Mouse (Mus musculus): ENCODE measurements around the gene Dkkl1.
"Not testable (repeated sequence)": the region's sequence is repeated elsewhere in the genome, so short reads cannot be mapped to it uniquely, and the experiment has no call there.

The Dkkl1 gene

DNA sequence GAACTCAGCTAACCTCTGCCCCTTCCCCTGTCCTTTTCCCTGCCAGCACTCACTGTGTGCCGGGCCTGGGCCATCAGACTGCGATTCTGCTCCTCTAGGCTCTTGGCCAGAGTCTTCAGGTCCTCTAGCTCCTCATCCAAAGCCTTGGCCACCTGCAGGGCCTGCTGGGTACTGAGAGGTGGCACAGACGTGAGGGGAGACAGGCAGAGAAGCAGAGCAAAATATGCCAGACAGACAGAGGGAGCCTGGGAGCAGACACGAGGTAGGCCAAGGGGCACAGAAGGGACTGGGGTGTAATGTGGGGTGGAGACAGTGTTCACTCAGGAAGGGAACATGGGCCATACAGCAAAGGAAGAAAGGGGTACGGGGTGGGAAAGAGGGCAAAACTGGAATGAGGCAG, 18.5 kb downstream of the Dkkl1 start:
- no peak for DNase-seq (ENCODE audit: low spot score in 2 of 2)

DNA sequence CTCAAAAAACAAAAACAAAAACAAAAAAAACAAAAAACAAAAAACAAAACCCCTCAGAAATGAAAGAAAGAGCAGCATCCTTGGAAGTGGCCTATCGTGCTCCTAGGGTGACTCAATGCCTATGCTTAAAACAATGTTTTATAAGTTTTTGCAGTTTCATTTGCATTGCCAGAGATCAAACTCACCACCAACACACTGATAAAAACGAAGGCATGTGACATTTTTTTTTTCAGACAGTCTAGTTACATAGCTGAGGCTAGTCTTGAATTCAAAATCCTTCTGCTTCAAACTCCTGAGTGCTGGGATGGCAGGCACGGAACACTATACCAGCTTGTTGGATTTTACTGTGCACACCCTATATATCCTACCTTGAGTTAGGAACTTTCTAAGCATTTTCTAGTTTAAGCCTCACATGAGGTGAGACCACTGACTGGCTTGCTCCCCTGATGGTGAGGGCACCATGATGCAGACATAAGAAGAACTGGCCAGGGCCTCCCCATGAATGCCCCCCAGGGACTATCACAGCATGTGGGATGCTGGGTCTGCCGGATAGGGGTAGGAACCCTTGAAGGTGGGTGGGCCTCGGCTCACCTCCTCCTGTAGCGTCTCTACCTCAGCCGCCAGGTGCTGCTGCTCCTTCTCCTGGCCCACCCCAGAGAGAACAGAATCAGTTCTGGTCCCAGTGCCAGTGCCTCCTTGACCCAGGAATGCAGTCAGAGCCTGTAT, 19.2 kb downstream of the Dkkl1 start:
- no peak for DNase-seq (ENCODE audit: low spot score in 2 of 2)

DNA sequence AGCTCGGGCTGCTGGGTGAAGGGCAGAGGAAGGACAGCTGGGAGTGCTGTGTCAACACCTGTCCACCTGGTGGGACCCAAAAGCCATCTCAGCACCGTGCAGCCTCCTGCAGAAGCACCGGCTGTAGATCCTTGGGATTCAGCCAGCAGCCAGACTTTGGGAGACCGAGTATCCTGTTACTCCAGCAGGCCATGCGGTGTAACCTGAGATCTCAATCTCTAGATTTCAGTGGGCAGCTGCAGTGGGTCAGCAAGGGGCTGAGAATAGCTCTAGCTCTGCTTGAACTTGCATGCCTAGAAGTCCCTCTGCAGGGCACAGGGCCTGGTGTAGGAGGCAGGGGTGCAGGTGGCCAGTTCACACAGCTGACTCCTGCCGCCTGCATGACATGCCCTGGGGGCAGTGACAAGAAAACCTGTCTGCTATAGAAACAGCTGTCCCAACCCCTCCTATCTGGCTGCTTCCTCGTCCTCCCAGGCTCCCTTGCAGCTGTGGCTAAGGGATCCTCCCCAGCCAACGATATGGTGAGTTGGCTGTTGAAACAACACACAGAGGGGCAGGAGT, 20.1 kb downstream of the Dkkl1 start:
- DNase-seq (ENCODE audit: low spot score in 2 of 2): no peak

DNA sequence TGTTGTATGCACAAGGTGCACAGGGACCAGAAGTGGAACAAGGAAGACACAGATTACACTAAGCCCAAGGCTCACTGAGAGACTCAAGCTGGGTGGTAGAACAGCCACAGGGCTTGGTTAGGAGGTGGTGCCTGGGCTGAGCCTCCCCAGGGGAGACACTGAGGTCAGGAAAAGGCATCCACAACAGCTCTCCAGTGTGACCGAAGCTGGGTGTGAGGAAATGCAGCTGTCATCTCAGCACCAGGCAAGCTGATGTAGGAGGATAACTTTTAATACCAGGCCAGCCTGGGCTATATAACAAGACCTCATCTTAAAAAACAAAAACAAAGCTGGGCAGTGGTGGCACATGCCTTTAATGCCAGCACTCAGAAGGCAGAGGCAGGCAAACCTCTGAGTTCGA, 20.8 kb downstream of the Dkkl1 start:
- no peak for DNase-seq (ENCODE audit: low spot score in 2 of 2)

DNA sequence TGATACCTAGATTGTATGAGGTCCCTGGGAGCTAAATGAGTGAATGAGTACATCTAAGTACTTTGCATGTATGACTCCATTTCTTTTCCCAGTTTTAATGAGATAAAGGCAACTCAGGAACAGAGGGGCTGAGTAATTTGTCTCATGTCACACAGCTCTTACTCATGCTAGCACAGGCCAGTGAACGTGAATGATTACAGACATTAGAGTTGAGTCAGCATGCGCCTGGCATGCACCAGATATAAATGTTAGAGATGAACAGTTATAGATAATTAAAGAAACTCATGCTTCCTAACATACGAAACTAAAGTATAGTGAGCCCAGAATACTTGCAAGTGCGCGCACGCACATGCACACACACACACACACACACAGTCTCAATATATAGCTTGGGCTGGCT, 21.8 kb downstream of the Dkkl1 start:
- DNase-seq (ENCODE audit: low spot score in 2 of 2): no peak

DNA sequence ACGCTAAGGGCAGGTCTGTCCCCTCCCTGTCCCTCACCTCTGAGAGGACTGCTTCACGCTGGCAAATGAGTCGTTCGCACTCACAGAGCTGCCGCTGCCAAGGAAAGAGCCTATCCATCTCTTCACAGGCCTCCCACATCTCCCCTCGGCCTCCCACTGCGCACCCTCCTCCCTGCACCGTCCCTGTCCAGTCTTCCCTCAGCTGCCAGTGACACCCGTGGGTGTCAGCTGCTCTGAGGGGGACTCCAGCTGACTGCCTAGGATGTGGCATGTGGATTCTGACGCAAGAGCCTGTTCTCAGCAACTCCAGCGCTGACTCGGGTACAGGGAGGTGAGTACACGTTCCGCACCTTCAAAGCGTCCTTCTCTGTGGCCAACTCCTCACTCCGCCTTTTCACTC, 22.3 kb downstream of the Dkkl1 start:
- DNase-seq (ENCODE audit: low spot score in 2 of 2): no peak

DNA sequence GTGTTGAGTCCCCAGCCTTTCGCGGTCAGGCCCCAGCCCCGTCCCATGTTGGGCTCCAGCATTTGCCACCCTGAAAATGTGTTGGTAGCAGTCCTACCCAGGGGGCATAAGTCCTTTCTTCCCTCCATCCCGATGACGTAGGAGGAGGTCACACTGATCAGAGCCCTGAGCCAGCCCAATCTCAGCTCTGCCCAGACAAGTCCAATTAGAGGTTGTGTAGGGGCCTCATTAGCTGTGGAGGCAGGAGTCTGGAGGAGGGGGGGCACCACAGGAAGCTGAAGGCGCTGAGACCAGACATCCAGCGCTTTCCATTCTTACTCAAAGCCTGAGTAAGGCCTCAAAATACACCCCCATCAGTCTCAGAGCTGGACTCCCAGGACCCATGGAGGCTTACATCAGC, 26.0 kb downstream of the Dkkl1 start:
- DNase-seq (ENCODE audit: low spot score in 2 of 2): no peak

DNA sequence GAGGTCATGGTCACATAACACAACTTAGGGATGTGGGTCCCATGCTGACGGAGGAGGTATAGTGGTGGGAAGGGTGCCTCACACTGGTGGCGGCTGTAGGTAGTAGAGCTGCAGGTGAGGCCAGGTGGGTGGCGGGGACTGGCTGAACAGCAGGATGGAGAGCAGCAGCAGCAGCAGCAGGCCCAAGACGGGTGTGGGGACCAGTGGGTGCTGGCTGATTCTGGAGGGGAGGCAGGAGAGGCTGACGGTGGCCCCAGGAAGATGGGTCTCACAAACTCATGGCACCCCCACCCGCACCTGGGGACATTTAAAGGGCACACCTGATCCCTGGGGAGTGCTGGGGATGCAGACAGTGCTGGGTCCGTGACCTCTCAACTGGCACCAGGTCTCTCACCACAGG, 28.3 kb downstream of the Dkkl1 start:
- DNase-seq (ENCODE audit: low spot score in 2 of 2): no peak

DNA sequence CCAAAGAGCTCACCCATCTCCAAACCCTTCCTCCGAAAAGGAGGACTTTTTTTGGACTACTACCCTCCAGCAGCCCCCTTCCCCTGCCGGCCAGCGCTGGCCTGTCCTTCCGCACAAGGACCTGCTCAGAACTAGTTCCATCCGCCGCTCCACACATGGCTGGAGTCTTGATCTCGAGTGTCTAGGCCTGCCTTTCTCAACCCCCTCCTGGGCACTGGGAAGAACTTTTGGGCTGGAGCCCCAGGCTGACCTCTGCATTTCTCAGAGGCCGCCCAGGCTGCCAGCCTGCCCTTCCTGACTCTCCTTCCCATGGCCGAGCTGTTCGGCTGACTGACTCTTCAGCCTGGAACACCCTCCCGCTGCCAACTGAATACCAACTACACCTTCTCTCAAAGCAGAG, 29.3 kb downstream of the Dkkl1 start:
- no peak for DNase-seq (ENCODE audit: low spot score in 2 of 2)

DNA sequence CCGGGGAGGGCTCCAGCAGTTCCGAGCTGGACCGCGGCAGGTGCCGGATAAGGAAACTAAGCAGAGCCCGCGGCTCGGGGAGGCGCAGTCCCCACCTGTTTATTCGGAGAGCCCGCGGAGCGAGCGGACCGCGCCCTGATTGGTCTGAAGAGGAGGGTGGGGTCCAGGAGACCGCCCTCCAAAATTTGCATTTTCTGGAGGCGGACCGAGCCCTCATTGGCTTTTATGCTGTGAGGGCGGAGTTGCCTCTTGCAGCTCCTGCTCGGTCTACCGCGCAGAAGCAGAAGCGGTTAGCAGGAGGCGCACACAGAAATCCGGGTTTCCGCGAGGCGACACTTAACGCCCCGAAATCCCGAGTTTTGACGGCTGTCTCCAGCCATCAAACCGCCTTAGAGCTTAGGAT, 29.7 kb downstream of the Dkkl1 start:
- peak; percentile 69 to 82 for DNase-seq (ENCODE audit: low spot score in 2 of 2)

DNA sequence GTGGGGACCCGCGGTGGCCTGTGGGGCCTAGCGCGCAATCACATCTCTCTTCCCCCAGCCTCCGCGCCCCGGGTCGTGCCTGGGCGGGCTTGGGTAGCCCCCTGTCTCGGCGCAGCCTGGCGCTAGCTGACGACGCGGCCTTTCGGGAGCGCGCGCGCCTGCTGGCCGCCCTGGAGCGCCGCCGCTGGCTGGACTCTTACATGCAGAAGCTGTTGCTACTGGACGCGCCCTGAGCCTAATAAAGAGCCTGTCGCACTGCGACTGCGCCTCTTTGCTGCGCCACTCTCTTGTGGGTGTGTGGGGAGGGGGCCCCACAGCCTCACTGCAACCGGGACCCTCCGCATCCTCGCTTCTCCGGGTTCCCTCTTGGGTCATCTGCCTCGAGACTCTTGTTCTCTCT, 30.4 kb downstream of the Dkkl1 start:
- DNase-seq (ENCODE audit: low spot score in 2 of 2): no peak

DNA sequence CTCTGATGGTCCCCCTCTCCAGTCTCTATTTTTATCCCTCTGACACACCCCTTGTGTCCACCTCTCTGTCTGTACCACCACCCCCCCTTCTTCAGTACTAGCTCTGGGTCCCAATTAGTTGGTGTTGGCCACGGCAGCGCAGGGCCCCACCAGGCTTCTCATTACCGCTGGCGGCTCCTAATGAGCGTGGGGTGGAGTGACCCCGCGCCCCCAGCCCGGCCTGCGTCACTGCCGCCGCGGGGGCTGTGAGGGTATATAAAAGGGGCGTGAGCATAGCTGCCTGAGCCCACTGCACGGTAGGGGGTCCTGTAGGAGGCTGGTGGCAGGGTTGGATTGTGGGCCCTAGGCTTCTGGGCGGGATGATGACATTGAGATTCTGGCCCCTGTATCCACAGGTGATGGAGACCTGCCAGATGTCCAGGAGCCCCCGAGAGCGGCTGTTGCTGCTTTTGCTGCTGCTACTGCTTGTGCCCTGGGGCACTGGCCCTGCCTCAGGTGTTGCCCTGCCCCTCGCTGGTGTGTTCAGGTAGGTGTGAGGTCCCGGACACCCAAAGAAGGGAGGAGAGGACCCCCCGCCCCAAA, 31.0 kb downstream of the Dkkl1 start, which contains the start of gene Pth2:
Gene Pth2, plus strand, starts transcription at position 100 of the 582 bp plus-strand sequence.
- DNase-seq (ENCODE audit: low spot score in 2 of 2): no peak

DNA sequence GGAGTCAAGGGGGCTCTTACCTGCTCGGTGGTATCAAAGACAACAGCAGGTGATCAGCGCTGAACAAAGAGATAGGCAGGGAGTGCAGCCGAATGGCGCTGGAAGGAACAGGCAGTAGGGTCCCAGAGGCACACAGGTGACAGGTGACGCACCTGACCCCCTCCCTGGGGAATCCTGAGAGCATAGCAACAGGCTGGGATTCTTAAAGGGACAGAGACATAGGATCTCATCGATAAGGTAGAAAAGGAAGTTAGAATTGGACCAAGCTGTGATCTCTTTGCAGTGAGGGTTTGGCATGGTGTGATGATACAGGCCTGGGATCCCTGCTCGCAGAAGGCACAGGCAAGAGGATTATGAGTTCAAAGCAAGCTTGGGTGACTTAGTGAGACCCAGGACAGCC, 32.5 kb downstream of the Dkkl1 start, which contains the start of gene Gfy:
Gene Gfy, minus strand, starts transcription at position 101 of the 400 bp plus-strand sequence.
- DNase-seq (ENCODE audit: low spot score in 2 of 2): no peak

DNA sequence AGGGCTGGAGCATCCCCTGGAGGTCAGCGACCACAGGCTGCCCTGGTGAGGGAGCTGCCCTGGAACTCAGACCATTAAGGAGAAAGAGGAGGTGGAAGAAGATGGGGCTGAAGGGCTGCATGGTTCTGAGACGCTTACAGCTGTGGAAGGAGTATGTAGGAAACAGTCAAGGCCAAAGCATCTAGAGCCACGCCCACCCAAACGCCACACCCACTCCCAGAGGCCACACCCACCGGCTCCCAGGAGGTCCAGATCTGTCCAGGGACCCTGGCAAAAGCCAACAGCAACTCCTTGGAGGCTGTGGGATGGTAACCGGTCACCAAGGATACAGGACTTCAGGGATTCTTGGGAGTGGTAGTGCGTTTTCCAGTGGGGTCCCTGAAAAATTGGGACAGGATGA, 33.4 kb downstream of the Dkkl1 start:
- DNase-seq (ENCODE audit: low spot score in 2 of 2): no peak

DNA sequence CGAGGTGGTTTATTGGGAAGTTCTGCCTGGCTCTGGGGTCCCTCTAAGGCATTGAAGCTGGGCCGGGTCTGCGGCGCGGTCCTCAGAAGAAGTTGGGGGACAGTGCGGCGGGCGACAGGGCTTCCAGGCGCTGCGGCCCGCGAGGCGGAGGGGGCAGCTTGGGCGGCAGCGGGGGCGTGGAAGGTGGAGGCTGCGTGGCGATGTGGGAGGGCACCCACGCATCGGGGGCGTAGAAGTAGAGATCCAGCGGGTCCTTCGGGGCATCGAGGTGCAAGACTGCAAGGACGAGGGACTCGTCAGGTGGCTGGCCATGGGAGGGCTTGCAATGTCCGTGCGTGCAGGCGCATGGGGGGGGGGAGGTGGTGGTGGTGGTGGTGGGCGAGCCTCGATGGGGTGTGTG, 35.6 kb downstream of the Dkkl1 start:
- no peak for DNase-seq (ENCODE audit: low spot score in 2 of 2)

DNA sequence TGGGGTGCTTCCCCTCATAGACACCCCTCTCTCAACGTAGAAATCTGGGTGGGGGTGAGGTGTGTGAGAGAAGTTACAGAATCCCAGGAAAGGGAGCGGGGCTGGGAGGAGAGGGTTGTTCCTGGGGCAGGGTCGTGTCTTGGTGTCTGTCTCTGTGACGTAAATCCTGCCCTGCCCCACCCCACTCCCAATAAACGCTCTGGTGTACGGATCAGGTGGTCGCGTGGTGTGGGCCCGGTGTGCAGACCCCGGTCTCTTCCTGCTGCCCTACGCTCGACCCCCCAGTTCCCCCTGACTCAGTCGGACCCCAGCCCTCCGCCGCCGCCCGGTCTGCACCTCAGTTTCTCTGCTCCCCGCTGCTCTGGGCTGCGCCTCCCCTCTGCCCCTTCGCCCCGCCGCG, 36.0 kb downstream of the Dkkl1 start:
- no peak for DNase-seq (ENCODE audit: low spot score in 2 of 2)

DNA sequence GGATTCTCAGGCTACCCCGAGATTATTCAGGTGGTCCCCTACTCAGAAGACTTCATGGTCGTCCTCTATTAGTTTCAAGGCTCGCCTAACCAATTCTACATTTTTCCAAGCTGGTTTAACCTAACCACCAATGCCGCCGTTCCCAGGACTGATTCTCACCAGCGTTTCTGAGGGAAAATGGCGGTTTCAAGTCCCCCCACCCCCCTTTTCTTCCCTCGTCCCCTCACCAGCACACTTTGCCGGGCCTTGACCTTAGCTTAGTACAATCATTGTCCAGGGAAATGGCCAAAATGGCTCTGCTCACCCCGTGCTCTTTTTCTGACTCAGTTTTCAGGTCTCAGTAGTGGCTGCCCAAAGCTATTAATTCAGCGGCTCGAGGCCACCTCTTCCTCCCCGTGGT, 36.5 kb downstream of the Dkkl1 start:
- DNase-seq (ENCODE audit: low spot score in 2 of 2): no peak

DNA sequence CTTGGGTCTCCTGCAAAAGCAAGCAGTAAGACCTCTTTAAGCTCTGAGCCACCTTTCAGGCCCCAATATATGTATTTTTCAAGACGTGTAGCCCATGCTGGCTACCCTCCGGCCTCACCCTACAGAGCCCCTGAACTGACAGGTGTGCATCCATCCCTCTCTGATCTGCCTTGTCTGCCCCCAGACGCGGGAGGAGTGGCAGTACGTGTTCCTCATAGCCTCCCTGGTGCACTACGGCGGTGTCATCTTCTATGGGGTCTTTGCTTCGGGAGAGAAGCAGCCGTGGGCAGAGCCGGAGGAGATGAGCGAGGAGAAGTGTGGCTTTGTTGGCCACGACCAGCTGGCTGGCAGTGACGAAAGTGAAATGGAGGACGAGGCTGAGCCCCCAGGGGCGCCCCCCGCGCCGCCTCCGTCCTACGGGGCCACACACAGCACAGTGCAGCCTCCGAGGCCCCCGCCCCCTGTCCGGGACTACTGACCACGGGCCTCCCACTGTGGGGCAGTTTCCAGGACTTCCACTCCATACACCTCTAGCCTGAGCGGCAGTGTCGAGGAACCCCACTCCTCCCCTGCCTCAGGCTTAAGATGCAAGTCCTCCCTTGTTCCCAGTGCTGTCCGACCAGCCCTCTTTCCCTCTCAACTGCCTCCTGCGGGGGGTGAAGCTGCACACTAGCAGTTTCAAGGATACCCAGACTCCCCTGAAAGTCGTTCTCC, 37.2 kb downstream of the Dkkl1 start:
- no peak for DNase-seq (ENCODE audit: low spot score in 2 of 2)

DNA sequence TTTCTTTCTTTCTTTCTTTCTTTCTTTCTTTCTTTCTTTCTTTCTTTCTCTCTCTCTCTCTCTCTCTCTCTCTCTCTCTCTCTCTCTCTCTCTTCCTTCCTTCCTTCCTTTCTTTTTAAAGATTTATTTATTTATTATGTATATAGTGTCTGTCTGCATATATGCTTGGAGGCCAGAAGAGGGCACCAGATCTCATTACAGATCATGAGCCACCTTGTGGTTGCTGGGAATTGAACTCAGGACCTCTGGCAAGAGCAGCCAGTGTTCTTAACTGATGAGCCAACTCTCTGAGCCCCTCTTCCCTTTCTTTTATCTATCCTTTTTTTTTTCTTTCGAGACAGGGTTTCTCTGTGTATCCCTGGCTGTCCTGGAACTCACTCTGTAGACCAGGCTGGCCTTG, 38.2 kb downstream of the Dkkl1 start:
- not testable (repeated sequence) for DNase-seq (ENCODE audit: low spot score in 2 of 2)

DNA sequence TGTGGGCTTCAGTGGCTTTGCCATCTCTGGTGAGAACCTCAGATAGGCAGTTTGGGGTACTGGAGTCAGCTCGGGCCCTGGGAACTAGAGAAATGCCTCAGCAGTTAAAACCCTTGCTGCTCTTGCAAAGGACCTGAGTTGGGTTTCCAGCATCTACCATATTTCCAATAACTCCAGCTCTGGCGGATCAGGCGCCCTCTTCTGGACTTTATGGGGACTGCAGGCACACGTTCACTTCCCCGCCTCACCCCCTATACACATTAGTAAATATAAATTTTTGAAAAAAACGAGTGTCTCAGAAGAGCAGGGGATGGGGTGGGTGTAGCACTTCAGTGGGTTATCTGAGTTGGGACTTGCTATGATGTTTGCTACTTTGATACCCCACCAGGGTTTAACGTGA, 39.0 kb downstream of the Dkkl1 start:
- no peak for DNase-seq (ENCODE audit: low spot score in 2 of 2)

DNA sequence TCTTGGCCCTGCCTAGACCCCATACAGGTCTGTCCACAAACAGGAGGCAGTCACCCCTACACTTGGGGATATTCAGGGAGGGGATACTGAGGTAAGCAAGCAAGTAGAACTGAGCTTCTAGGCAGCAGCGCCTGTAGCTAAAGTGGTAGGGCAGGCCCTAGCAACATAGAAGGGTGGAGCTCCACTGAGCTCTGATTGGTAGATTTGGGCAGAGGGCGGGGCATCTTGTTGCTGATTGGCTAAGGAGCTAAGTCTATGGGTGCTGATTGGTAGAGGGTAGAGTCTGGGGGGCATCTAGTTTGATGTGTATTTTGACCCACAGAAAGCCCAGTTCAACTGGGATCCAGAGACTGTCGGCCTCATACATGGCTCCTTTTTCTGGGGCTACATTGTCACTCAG, 42.5 kb downstream of the Dkkl1 start:
- no peak for DNase-seq (ENCODE audit: low spot score in 2 of 2)

DNA sequence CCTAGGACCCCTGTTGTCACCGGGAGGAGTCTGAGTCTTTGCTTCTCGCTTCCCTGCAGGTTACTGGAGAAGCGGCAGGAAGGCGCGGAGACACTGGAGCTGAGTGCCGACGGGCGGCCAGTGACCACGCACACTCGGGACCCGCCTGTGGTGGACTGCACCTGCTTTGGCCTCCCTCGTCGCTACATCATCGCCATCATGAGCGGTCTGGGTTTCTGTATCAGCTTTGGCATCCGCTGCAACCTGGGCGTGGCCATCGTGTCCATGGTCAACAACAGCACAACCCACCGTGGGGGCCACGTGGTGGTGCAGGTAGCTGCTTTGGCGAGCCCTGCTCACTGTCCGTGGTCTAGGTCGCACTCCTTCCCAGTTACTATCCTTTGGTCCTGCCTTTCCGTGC, 43.3 kb downstream of the Dkkl1 start:
- DNase-seq (ENCODE audit: low spot score in 2 of 2): no peak

Data from frontal cortex, postnatal 14 days (tissue).